Mouse (Mus musculus): ENCODE measurements at regions not wholly inside any gene's neighbourhood (a gene's known extent, or its start where the extent isn't known, plus 50 kb on each side); places are given as distances from the start of the nearest gene placed in this dataset.

- DNase-seq (ENCODE audit: low spot score): no peak
Measured at GRCm38 (mm10) chr12:93549900-93550299, 1700.9 kb upstream of the Sel1l start.

- DNase-seq (ENCODE audit: low spot score): no peak
Measured at GRCm38 (mm10) chr12:93523465-93523864, 1674.5 kb upstream of the Sel1l start.

- no peak for DNase-seq (ENCODE audit: low spot score)
Measured at GRCm38 (mm10) chr12:93486381-93486780, 1637.4 kb upstream of the Sel1l start.

- DNase-seq (ENCODE audit: low spot score): no peak
Measured at GRCm38 (mm10) chr12:93462106-93462505, 1613.1 kb upstream of the Sel1l start.

GRCm38 (mm10) chr12:93449436-93449835 lies 1600.5 kb upstream of the Sel1l start:
- DNase-seq (ENCODE audit: low spot score): no peak

- DNase-seq (ENCODE audit: low spot score): no peak
Measured at GRCm38 (mm10) chr12:93429218-93429617, 1580.3 kb upstream of the Sel1l start.

GRCm38 (mm10) chr12:93427988-93428387 lies 1579.0 kb upstream of the Sel1l start:
- DNase-seq (ENCODE audit: low spot score): no peak

GRCm38 (mm10) chr12:93416381-93416780 lies 1567.4 kb upstream of the Sel1l start:
- no peak for DNase-seq (ENCODE audit: low spot score)

- no peak for DNase-seq (ENCODE audit: low spot score)
Measured at GRCm38 (mm10) chr12:93415791-93416190, 1566.8 kb upstream of the Sel1l start.

- no peak for DNase-seq (ENCODE audit: low spot score)
Measured at GRCm38 (mm10) chr12:93385578-93385977, 1536.6 kb upstream of the Sel1l start.

- DNase-seq (ENCODE audit: low spot score): no peak
Measured at GRCm38 (mm10) chr12:93342933-93343332, 1494.0 kb upstream of the Sel1l start.

- DNase-seq (ENCODE audit: low spot score): no peak
Measured at GRCm38 (mm10) chr12:93342525-93342924, 1493.6 kb upstream of the Sel1l start.

GRCm38 (mm10) chr12:93335520-93335919 lies 1486.6 kb upstream of the Sel1l start:
- no peak for DNase-seq (ENCODE audit: low spot score)

- peak; percentile 5 for DNase-seq (ENCODE audit: low spot score)
Measured at GRCm38 (mm10) chr12:93312214-93312613, 1463.3 kb upstream of the Sel1l start.

GRCm38 (mm10) chr12:93281816-93282215 lies 1432.9 kb upstream of the Sel1l start:
- DNase-seq (ENCODE audit: low spot score): no peak

- no peak for DNase-seq (ENCODE audit: low spot score)
Measured at GRCm38 (mm10) chr12:93273652-93274051, 1424.7 kb upstream of the Sel1l start.

- no peak for DNase-seq (ENCODE audit: low spot score)
Measured at GRCm38 (mm10) chr12:93230237-93230636, 1381.3 kb upstream of the Sel1l start.

GRCm38 (mm10) chr12:93226826-93227225 lies 1377.9 kb upstream of the Sel1l start:
- no peak for DNase-seq (ENCODE audit: low spot score)

GRCm38 (mm10) chr12:93221179-93221922 lies 1372.4 kb upstream of the Sel1l start:
- DNase-seq (ENCODE audit: low spot score): no peak

- no peak for DNase-seq (ENCODE audit: low spot score)
Measured at GRCm38 (mm10) chr12:93207596-93207995, 1358.6 kb upstream of the Sel1l start.

GRCm38 (mm10) chr12:93188940-93189339 lies 1340.0 kb upstream of the Sel1l start:
- DNase-seq (ENCODE audit: low spot score): no peak

GRCm38 (mm10) chr12:93173744-93174143 lies 1324.8 kb upstream of the Sel1l start:
- DNase-seq (ENCODE audit: low spot score): no peak

GRCm38 (mm10) chr12:93160252-93160651 lies 1311.3 kb upstream of the Sel1l start:
- DNase-seq (ENCODE audit: low spot score): no peak

GRCm38 (mm10) chr12:93152618-93153245 lies 1303.8 kb upstream of the Sel1l start:
- peak; percentile 13 for DNase-seq (ENCODE audit: low spot score)
